Mouse (Mus musculus) brain, embryonic 14.5 days (tissue): Measurements from ENCODE around the gene Fndc3a. TPM values are rescaled to one million over a fixed set of nuclear protein-coding genes. Genes with fewer than 3 reads are reported as not detected.

ENCODE experiments used
- DNase-seq: peaks from one replicate; pipeline ENCODE4 v3.0.0-alpha.2; 2011; ENCODE audit warnings: low read depth
- CTCF ChIP-seq: fragments of 200-500 bp; IDR thresholded peaks from 2 replicates; pipeline ENCODE4 v1.5.1; 2012; ENCODE audit warnings: inconsistent platforms, mild to moderate bottlenecking, moderate library complexity, borderline replicate concordance; ENCODE audit not compliant: insufficient read depth, insufficient read length; ENCODE audit errors: extremely low read depth
- POLR2A ChIP-seq: fragments of 200-500 bp; IDR thresholded peaks from 2 replicates; pipeline ENCODE4 v1.6.1; 2012; ENCODE audit warnings: mild to moderate bottlenecking, inconsistent platforms, borderline replicate concordance; ENCODE audit not compliant: poor library complexity, insufficient read depth, insufficient read length, severe bottlenecking; ENCODE audit errors: extremely low read depth
- polyA plus RNA-seq: library from polyadenylated mRNA; depleted of rRNA; stranded (reverse); fragments of >200 nt; gene quantifications from 2 replicates; pipeline ENCODE4 v1.2.3, GENCODE M21; 2012

Gene Fndc3a
- polyA plus RNA-seq, 1 experiment = 40.7 TPM

DNA sequence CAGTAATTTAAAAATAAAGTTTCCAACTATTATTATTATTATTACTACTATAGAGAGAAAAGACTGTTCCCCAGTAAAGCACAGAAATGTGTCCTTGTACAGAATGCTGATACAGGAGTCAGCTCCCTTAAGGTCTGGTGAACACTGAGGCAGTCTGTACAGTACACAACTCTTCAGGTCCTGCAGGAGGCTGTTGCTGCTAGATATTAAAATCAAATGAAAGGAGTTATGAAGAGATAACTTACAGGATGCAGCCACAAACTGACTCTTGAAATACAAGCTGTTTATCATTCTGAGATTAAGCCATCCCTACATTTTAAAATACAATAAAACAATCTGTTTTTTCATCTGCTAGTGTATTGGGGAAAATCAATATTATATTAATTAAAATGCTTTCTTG, 60.5 kb downstream of the Fndc3a start:
- no peak for DNase-seq
- TF ChIP-seq CTCF = no peak
- no peak for TF ChIP-seq POLR2A

DNA sequence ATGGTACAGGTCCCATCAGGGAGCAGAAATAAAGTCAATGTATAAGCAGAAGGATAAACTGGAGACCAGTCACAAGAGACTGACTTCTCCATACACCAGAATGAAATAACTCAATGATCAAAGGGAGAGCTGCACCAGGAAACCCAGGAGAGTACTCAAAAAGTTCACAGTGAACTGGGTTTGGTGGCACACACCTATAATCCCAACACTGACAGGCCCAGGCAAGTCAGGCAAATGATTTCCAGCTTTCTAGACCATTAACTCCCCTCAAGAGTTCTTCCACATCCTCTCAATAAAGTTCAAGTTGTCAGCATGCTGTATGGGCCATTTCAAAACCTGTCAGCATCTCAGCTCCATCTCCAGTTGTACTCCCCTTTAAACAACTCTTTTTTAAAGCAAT, 64.3 kb downstream of the Fndc3a start:
- no peak for DNase-seq
- TF ChIP-seq CTCF = no peak
- TF ChIP-seq POLR2A = no peak

DNA sequence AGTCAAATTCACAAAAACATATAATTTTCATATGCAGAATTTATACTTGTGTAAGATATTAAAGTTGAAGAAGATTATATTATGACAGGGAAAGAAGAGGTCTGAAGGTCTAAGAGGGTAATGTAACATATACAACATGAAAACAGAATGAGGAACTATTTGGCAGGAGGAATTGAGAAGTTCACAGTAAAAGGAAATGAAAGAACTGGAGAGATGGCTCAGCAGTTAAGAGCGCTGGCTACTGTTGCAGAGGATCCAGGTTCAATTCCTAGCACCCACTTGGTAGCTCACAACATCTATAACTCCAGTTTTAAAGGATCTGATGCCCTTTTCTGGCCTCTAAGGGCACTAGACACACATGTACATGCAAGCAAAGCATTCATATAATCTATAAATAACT, 65.2 kb downstream of the Fndc3a start:
- no peak for DNase-seq
- no peak for TF ChIP-seq CTCF

DNA sequence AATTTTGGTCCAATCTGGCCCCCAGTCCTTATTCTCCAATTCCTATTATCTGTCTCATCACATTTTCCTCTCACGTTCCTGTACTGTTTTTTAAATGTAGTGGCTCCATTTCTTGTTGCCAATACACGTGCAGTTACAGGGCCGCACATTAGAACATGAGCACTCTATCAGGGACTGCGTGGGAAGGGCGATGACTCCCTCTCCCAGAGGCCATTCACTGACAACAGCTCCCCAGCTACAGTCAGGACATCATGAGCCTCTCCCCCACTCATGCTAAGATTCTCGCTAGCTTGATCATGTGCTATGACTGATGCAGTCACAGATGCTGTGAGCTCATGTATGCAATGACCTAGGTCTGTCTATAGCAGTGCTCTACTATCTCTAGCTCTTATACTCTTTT, 71.3 kb downstream of the Fndc3a start:
- TF ChIP-seq POLR2A (no peak), CTCF (no peak)
- DNase-seq = no peak

DNA sequence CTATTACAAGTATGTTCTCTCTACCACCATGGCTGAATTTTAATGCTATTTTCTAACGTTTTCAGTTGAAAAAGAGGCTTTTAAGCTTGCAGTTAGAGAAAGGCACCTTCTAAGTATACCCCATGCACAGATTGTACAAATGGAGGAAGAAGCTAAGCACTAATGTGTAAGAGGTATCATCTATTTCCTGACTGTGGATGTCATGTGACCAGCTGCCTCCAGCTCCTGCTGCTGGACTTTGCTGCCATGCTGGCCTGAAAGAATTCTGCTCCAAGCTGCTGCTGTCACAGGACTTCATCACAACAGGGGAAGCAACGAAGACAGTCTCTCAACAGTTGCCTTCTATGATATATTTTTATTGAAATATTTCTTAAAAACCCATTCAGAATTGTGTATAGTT, 76.2 kb downstream of the Fndc3a start:
- DNase-seq = no peak
- TF ChIP-seq POLR2A (no peak), CTCF (no peak)

DNA sequence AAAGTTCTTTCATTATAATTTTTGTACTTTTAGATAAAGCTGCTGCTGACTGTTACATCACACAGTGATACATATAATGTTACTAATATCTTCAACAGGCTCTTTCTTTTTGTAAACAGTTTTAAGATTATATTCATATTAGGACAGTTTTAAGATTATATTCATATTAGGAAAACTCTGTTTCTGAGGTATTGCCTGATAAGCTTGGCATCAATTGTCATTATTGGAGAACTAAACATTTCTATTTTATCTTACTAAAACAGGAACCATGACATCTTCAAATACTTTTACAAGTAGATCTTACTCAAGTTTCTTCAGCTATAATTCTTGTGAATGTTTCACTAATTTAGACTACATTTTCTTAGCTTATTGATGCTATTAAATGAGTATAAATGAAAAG, 84.4 kb downstream of the Fndc3a start:
- DNase-seq = no peak
- TF ChIP-seq POLR2A (no peak), CTCF (no peak)

DNA sequence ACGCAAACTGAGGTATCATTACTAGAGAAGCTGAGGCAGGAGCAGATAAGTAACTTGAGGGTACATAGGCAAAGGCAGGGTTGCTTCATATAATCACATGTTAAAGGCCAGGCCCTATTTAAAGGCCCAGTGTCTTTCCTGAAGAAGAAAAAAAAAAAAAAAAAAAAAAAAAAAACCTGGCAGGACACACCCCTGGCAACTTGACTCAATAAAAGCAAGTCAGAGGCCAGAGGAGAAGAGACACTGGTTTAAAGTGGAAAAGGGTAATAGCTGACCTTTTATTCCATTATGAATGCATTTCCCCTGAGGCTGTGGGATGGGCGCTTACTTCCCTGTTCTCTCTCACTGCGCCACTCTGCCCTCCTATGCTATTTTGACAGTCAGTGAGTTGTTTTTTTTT, 105.7 kb downstream of the Fndc3a start:
- TF ChIP-seq POLR2A (no peak), CTCF (no peak)
- no peak for DNase-seq

DNA sequence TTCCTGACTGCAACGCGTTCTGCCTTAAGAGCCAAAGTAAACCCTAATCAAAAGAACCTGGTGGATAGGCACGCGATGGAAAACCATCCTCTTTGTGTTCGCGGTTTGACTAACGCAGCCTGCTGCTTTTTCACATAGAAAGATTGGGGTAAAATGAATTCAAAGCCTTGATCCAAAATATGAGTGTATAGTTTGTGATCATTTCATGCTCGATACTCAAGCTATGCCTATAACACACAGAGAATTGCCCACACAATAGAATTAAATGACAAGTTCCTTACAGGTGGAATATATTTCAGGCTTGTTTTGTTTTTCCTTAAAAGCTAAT, 106.6 kb downstream of the Fndc3a start:
- DNase-seq = no peak
- no peak for TF ChIP-seq CTCF
- TF ChIP-seq POLR2A = no peak

DNA sequence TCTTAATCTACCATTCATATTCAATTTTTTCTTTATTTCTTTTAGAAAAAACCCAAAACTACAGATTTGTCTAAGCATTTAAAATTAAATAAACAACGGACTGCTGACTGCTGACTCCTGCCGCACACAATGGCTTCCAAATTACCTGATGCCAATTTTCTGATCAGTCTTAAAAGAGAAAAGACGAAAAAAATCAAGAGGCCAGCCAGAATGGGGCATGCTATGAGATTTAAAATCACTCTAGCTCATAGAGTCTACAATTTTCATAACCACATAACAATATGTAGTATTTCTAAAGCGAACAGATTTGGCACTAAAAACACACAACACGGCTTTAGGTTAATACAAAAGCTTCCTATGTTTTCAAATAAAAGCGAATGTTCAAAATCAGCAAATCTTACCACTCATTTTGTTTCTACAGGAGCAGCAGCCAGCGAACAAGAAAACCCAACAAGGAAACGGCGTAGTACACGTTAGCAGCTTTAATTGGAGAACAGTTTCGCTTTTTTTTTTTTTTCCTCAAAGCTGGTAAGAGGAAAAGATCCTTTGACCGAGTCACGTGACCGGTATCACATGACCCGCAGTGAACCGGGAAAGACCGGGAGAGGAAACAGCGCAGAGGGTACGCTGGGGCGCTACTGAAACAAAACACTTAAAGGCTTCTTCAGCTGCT, 107.1 kb downstream of the Fndc3a start:
- TF ChIP-seq POLR2A = peak; percentile 63; the same call in 1 of the 2 replicates
- no peak for TF ChIP-seq CTCF
- peak; percentile 97 for DNase-seq

DNA sequence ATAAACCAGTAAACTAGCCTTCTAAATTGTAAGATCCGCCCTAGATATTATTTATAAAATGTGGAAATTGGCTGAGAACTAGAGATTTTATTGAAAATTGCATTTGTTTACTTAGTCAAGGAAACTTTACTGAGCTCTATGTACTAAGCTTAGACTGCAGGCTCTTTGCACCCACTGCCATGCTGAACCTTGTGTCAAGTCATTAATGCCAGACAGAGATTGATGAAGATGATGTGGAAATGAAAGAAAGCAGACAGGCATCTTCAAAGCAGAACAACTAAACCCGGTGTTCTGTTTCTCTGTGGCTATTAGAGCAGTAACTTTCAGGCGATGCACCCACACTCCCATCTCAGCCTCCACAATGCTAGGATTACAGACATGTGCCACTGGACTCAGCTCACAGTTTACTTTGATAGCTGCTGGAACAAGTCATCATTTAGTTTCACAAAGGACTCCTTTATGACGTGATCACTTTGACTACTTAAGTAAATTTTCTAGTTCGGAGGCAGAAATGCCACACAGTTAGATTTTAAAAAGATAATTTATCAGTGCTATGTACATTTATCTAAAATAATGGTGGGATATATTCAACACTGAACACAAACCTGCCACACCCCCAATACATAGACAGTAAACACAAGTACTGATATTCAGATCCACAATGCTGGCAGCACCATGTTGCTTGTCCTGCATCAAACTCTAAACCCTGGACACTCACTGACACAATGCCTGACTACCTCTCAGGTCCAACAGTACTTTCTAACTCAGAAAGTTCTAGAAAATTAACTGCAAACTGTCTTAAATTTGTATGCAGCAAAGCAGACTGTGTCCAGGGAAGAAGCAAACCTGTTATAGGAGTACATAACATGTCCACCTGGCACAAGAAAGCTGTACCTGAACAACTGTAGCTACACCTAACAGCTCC, 108.2 kb downstream of the Fndc3a start:
- TF ChIP-seq CTCF (no peak), POLR2A (no peak)
- DNase-seq = peak; percentile 14

DNA sequence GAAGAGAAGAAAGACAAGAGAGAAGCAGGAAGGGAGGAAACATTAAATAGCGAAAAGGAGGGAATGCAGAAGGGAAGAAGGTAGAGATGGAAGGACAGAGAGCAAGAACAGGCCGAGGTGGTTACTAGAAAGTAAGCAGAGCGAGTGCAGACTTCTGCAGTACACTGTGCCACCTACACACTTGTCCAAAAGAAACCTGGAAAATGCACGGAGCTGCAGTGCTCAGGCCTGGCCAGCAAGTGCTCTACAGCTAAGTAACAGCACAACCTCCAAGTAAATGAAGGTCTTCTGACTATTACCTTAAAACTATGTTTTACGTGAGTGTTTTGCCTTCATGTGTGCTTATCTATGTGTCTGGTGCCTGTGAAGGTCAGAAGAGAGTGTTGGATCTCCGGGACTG, 109.4 kb downstream of the Fndc3a start:
- DNase-seq = no peak
- TF ChIP-seq POLR2A (no peak), CTCF (no peak)
